Mouse (Mus musculus) forebrain, embryonic 16.5 days (tissue): ENCODE measurements at regions not wholly inside any gene's neighbourhood (a gene's known extent, or its start where the extent isn't known, plus 50 kb on each side); places are given as distances from the start of the nearest gene placed in this dataset.

Source experiments
- ATAC-seq: fragments of 200-750 bp; cut with Nextera tagmentation; 2 replicates; pipeline ENCODE4 v1.8.0; 2017; ENCODE audit warnings: mild to moderate bottlenecking, moderate library complexity
- H3K27ac ChIP-seq: fragments of 300-500 bp; sonication (generic); 2 replicates; pipeline ENCODE4 v1.5.1; 2014; ENCODE audit warnings: low read length, control low read depth
- H3K27me3 ChIP-seq: fragments of 300-500 bp; sonication (generic); replicated peaks from 2 replicates; pipeline ENCODE4 v1.6.1; 2014; ENCODE audit warnings: low read length; ENCODE audit not compliant: control insufficient read depth, insufficient read depth
- H3K36me3 ChIP-seq: fragments of 300-500 bp; sonication (generic); 2 replicates; pipeline ENCODE4 v1.6.1; 2014; ENCODE audit not compliant: control insufficient read depth, insufficient read depth
- H3K4me1 ChIP-seq: fragments of 300-500 bp; sonication (generic); replicated peaks from 2 replicates; pipeline ENCODE4 v1.6.1; 2014; ENCODE audit warnings: low read length; ENCODE audit not compliant: control insufficient read depth, insufficient read depth
- H3K4me2 ChIP-seq: fragments of 300-500 bp; sonication (generic); 2 replicates; pipeline ENCODE4 v1.6.1; 2014; ENCODE audit warnings: mild to moderate bottlenecking, low read length, control low read depth
- H3K4me3 ChIP-seq: fragments of 300-500 bp; sonication (generic); replicated peaks from 2 replicates; pipeline ENCODE4 v1.5.1; 2014; ENCODE audit warnings: mild to moderate bottlenecking, low read length, control low read depth
- H3K9ac ChIP-seq: fragments of 300-500 bp; sonication (generic); replicated peaks from 2 replicates; pipeline ENCODE4 v1.6.1; 2014; ENCODE audit warnings: low read depth, low read length, control low read depth
- H3K9me3 ChIP-seq: fragments of 300-500 bp; sonication (generic); 2 replicates; pipeline ENCODE4 v1.6.1; 2016; ENCODE audit warnings: low read length; ENCODE audit not compliant: control insufficient read depth
- WGBS: fragments of 180-500 bp; shearing (Covaris S2); extraction: QIAGEN DNeasy Blood & Tissue Kit; methylation state at CpG from one replicate; pipeline ENCODE4 v1.1.7; 2014; 5-methylcytosine and 5-hydroxymethylcytosine counted together

- Histone ChIP-seq H3K36me3 (no peaks in the 10 kb centered on the region), H3K4me3 (no peak overlapping the region), H3K4me2 (no peak overlapping the region), H3K9me3 (no peaks in the 10 kb centered on the region), H3K9ac (no peak overlapping the region), H3K27ac (no peak overlapping the region), H3K27me3 (peaks cover 3% of the 10 kb centered on the region), H3K4me1 (peaks cover 14% of the 10 kb centered on the region)
- no peak for ATAC-seq
- 65% methylated on average over 14 of the region's 14 CpGs for WGBS
These were observed 216.3 kb upstream of the Tle3 start for GRCm38 (mm10) chr9:61155851-61156250.

GRCm38 (mm10) chr9:61158192-61158770 lies 213.9 kb upstream of the Tle3 start:
- H3K4me1 ChIP-seq = peaks cover 22% of the 10 kb centered on the region
- H3K9me3 ChIP-seq = no peaks in the 10 kb centered on the region
- no peak overlapping the region for H3K4me3 ChIP-seq
- H3K9ac ChIP-seq = no peak overlapping the region
- H3K36me3 ChIP-seq = no peaks in the 10 kb centered on the region
- H3K27me3 ChIP-seq = 0 out of 2 replicates have a peak, but pooled peaks cover 3% of the 10 kb centered on the region
- no peak for ATAC-seq
- no peak overlapping the region for H3K27ac ChIP-seq
- WGBS = 77% methylated on average over 10 of the region's 10 CpGs
- H3K4me2 ChIP-seq = no peak overlapping the region

DNA sequence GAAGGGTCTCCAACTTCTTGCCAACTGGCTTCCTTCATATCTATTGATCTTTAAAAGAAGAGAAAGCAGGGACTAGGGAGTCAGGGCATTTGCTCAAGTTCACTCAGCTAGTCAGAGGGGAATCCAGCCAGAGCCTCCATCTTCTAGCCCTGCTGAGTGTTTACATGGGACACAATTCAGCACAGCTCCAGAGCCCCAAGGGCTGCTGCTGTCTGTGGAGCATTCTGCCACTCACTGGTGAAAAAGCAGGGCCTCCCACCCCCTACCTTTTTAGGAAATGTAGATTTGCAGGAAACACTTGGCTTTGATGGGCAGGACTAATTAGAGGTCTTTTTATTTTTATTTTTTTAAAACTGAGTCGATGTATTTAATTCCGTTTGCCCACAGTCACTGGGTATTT lies 213.0 kb upstream of the Tle3 start:
- no peaks in the 10 kb centered on the region for H3K27me3 ChIP-seq
- ATAC-seq = 0 out of 2 replicates have a peak, but pooled peaks have one; percentile 40
- no peak overlapping the region for H3K9ac ChIP-seq
- no peak overlapping the region for H3K27ac ChIP-seq
- H3K4me1 ChIP-seq = peaks cover 30% of the 10 kb centered on the region
- H3K4me2 ChIP-seq = no peak overlapping the region
- whole genome bisulfite sequencing = 32% methylated on average over 2 of the region's 2 CpGs
- H3K9me3 ChIP-seq = no peaks in the 10 kb centered on the region
- no peak overlapping the region for H3K4me3 ChIP-seq
- H3K36me3 ChIP-seq = no peaks in the 10 kb centered on the region

DNA sequence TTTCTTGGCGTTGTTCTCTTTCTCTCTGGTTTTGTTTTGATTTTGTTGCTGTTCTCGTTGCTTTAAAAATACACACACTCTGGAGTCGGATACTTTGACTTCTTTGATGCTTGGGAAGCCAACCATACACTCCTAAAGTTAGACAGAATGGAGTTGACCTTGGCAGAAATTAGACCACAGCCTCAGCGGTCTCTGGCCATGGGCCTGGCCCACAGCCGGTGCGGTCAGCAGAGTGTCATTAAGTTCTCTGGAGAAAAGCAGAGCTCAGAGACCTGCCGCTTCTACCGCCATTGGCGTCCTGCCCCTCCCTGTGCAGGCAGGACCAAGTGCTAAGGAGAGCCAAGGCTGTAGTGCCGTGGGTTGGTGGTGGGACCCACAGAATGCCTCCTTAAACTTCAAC lies 212.6 kb upstream of the Tle3 start:
- Histone ChIP-seq H3K9me3 (no peaks in the 10 kb centered on the region), H3K27me3 (no peaks in the 10 kb centered on the region), H3K4me1 (peaks cover 31% of the 10 kb centered on the region), H3K36me3 (no peaks in the 10 kb centered on the region), H3K9ac (no peak overlapping the region), H3K4me3 (no peak overlapping the region), H3K4me2 (no peak overlapping the region), H3K27ac (no peak overlapping the region)
- 73% methylated on average over 10 of the region's 10 CpGs for WGBS
- ATAC-seq = no peak

DNA sequence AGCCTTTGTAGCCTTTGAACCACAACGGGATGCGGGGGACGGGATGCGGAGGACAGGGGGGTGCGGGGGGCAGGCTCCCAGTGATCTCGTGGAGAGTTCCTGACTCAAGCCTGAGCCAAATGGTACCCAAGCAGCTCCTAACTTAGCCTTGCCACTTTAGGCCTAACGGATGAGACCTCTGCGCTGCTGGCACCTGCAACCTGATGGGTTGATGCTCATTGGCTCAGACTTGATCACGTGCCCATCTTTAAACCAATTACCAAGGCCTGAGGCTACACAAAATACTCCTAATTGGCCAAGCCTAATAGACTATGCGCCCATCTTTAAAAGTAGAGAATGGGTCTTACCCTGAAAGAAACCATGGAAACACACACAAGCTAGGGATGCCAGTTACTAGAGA lies 209.3 kb upstream of the Tle3 start:
- ATAC-seq = no peak
- no peak overlapping the region for H3K4me2 ChIP-seq
- no peaks in the 10 kb centered on the region for H3K36me3 ChIP-seq
- no peak overlapping the region for H3K4me3 ChIP-seq
- H3K9ac ChIP-seq = no peak overlapping the region
- H3K4me1 ChIP-seq = peaks cover 30% of the 10 kb centered on the region
- WGBS = 78% methylated on average over 10 of the region's 10 CpGs
- no peaks in the 10 kb centered on the region for H3K9me3 ChIP-seq
- no peak overlapping the region for H3K27ac ChIP-seq
- no peaks in the 10 kb centered on the region for H3K27me3 ChIP-seq

DNA sequence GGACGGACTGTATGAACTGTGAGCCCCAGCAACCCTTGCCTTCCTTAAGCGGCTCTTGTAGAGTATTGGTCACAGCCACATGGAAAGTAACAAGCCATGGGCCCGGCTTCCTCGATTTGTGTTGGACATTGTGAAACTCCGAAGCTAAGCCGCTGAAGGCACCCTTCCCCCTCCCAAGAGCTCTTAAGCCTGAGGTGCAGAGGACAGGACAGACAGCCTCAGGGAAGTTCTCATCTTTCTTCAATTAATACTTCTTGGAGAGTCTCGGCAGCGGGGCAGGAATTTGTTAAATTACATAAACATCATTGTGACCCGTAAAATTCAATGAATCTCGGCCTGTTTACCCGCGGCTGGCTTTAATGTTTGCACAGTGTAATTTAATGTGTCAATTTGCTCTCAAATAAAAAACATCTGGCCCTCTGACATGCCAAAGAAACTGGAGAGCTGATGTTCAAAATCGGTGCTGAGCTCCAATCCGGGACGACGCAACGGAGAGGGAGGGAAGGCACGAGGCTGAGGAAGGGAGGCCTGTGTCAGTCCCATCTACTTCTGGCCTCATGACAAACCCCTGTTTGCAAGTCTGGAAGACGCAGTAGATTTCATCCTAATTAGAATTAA lies 208.4 kb upstream of the Tle3 start:
- H3K27me3 ChIP-seq = 0 out of 2 replicates have a peak, but pooled peaks cover 2% of the 10 kb centered on the region
- H3K4me3 ChIP-seq = no peak overlapping the region
- H3K4me2 ChIP-seq = no peak overlapping the region
- ATAC-seq = no peak; the same call in 1 of the 2 replicates
- H3K27ac ChIP-seq = no peak overlapping the region
- WGBS = 57% methylated on average over 19 of the region's 19 CpGs
- no peak overlapping the region for H3K9ac ChIP-seq
- peaks cover 30% of the 10 kb centered on the region for H3K4me1 ChIP-seq
- H3K36me3 ChIP-seq = no peaks in the 10 kb centered on the region
- no peaks in the 10 kb centered on the region for H3K9me3 ChIP-seq

DNA sequence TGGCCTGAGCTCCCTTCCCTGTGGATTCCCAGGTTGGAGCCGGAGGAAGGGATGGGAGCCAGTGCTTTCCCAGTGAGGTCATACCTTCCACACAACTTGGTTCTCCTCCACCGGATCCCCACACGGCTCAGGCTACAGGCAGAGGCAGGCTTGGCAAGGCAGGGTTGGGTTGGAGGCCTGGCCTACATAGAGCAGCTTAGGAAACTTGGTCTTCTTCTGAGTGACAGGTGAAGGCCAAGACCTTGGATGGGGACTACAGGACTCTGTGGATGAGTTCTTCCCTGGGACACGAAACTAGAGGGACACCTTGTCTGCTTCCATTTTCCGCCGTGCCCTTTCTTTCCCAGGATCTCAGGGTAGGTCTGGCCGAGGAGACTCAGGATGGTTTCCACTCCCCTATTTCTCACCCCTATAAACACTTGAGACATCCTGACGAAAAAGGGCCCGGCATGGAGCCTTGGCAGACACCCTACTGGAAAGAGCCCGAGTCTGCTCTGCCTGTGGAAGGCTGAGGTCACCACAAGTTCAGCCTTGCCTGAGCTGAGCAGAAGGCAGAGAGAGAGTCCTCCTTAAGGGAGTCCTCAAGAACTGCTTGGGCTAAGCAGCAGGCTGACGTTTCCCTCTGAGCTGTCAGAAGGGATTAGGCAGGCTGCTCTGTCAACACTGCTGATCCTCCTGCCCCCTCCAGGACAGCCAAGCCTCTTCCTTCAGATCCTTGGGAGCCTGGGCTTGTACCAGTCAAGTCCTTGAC lies 207.5 kb upstream of the Tle3 start:
- Histone ChIP-seq H3K4me2 (no peak overlapping the region), H3K4me1 (peaks cover 25% of the 10 kb centered on the region), H3K36me3 (no peaks in the 10 kb centered on the region), H3K27me3 (0 out of 2 replicates have a peak, but pooled peaks cover 2% of the 10 kb centered on the region), H3K9ac (no peak overlapping the region), H3K9me3 (no peaks in the 10 kb centered on the region), H3K4me3 (no peak overlapping the region), H3K27ac (no peak overlapping the region)
- no peak for ATAC-seq
- 72% methylated on average over 11 of the region's 11 CpGs for WGBS

DNA sequence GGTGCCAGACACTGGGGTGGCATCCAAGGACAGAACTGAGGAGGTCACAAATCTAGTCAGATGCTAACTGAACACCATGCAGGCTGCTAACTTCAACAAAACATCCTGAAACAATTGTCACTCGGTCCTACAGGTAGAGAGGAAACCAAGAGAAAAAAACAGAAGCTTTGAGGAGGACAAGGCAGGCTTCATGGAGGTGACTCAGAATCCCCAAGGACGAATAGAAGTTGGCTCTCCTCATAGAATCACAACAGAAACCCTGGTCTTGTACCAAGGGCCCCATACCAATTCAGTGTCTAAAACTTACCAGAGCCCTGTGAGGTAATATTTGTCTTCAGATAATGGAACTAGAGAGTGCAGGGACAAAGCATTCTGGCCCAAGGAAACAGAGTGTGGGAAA lies 206.1 kb upstream of the Tle3 start:
- H3K27me3 ChIP-seq = 0 out of 2 replicates have a peak, but pooled peaks cover 2% of the 10 kb centered on the region
- 71% methylated on average over 2 of the region's 2 CpGs for WGBS

GRCm38 (mm10) chr9:61167097-61167842 lies 204.9 kb upstream of the Tle3 start:
- Histone ChIP-seq H3K4me2 (no peak overlapping the region), H3K9ac (no peak overlapping the region), H3K36me3 (no peaks in the 10 kb centered on the region), H3K4me3 (no peak overlapping the region), H3K9me3 (no peaks in the 10 kb centered on the region), H3K4me1 (peaks cover 23% of the 10 kb centered on the region), H3K27me3 (0 out of 2 replicates have a peak, but pooled peaks cover 2% of the 10 kb centered on the region), H3K27ac (no peak overlapping the region)
- 85% methylated on average over 11 of the region's 11 CpGs for WGBS
- no peak for ATAC-seq

More for the DNA sequence above, 206.1 kb upstream of the Tle3 start:
- Histone ChIP-seq H3K36me3 (no peaks in the 10 kb centered on the region), H3K9me3 (no peaks in the 10 kb centered on the region), H3K4me1 (peaks cover 25% of the 10 kb centered on the region), H3K4me3 (no peak overlapping the region), H3K9ac (no peak overlapping the region), H3K27ac (no peak overlapping the region), H3K4me2 (no peak overlapping the region)
- no peak for ATAC-seq
